Mouse (Mus musculus) cortical plate, adult 2 months (tissue): ENCODE data around the gene Icam4.

Source experiments
- CTCF ChIP-seq: fragments of 200-500 bp; IDR thresholded peaks from 2 replicates; pipeline ENCODE4 v1.5.1; 2011; ENCODE audit warnings: mild to moderate bottlenecking, control low read depth, low read length; ENCODE audit not compliant: insufficient read depth; ENCODE audit errors: extremely low read depth
- POLR2A ChIP-seq: fragments of 200-500 bp; IDR thresholded peaks from 2 replicates; pipeline ENCODE4 v1.6.1; 2011; ENCODE audit warnings: mild to moderate bottlenecking, low read length, control low read depth; ENCODE audit not compliant: insufficient read depth; ENCODE audit errors: extremely low read depth

GRCm38 (mm10) chr9:21036666-21037065 lies 7.5 kb downstream of the Icam4 start:
- TF ChIP-seq CTCF (no peak), POLR2A (no peak; the same call in 1 of the 2 replicates)
